Mouse (Mus musculus): ENCODE measurements around the gene Plekhg4. TPM values are rescaled to one million over a fixed set of nuclear protein-coding genes. Genes with fewer than 3 reads are reported as not detected.

Plekhg4 gene
- total RNA-seq, 2 experiments from 2014 or later, result 1.2 to 2.1 TPM

- no peak for DNase-seq
These were observed 31.4 kb downstream of the Plekhg4 start for GRCm38 (mm10) chr8:105404496-105404895.

DNA sequence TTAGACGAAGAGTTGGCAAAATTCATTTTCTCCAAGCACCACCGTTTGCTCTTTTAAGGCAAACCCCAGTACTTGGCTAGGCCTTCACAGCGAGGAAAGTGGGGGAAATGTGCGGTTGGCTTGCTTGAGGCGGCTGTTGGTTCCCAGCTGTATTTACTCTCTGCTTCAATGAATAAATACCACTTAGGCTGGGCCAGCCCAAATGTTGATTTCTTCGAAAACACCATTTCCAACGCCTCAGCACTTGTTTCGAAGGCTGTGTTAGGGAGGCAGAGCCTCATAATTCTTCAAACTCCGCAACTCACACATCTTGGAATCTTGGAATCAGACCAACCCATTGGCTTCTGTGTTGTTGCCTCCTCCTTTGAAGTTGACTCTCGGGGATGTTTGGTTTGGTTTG lies 33.3 kb downstream of the Plekhg4 start:
- peak in 1 of 2 experiments; percentile 15 for DNase-seq

DNA sequence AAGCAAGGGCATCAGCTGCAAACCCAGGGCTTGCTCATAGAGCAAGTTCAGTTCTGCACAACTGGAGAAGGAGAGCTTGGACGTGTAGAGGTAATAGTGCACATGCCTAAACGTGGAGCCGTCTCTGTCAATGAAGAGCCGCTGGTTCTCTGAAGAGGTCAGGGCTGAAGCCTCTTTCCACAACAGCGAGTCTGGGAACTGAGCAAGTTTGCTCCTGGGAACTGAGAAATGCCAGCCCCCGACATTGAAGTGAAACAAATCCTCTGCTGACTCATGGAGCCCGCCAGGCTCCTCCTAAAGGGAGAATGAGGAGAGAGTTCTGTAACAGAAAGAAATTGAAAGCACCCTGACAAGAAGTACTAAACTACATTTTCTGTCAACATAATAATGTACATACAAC lies 35.3 kb downstream of the Plekhg4 start:
- DNase-seq, result no peak

DNA sequence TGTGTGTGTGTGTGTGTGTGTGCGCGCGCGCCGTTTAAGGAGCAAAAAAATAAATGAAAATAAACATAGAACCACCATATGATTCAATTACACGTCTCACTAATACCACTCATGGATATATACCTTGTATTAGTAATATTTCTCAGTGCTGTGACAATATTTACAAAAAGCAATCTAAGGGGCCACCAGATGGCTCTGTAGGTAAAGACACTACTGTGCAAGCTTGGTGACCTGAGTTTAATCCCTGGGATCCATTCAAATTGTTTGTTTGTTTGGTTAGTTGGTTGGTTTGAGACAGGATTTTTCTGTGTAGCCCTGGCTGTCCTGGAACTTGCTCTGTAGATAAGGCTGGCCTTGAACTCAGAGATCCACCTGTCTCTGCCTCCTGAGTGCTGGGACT lies 36.9 kb downstream of the Plekhg4 start:
- DNase-seq, result no peak

- no peak for DNase-seq
These were observed 40.3 kb downstream of the Plekhg4 start, which contains the start of the genes Kctd19 and Lrrc36 for GRCm38 (mm10) chr8:105413391-105413790. Gene Kctd19, minus strand, starts transcription at chr8:105413502. Gene Lrrc36, plus strand, starts transcription at chr8:105413571.

DNA sequence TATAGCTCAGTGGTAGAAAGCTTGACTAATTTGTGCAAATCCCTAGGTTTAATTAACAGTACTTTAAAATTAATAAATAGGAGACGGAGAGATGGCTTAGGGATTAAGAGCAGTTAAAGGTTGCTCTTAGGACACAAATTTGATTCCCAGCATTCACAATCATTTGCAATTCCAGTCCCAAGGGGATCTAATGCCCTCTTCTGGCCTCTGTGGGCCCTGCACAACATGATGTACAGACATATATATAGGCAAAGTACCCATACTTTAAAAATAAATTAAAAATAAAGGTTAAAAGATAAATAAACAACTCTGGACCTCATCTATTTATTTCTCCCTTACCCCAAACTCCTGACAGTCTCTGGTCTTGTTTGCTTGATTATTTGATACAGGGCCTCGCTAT lies 45.9 kb downstream of the Plekhg4 start:
- no peak for DNase-seq

- DNase-seq, result no peak
These were observed 46.7 kb downstream of the Plekhg4 start for GRCm38 (mm10) chr8:105419800-105420199.

DNA sequence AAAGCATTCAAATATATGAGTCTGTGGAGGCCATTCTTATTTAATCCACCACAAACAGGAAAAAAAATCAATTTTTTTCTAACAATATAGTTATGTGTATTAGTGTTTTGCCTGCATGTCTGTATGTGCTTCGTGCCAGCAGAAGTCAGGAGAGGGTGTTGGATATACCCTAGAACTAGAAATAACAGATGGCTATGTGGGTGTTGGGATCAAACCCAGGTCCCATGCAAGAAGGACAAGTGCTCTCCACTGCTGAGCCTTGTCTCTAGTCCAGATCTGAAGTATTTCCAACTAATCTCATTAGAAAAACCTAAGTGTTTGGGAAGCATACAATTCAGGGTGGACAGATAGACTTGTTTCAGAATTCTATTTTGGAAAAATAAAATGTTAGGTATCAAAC lies 48.9 kb downstream of the Plekhg4 start:
- no peak for DNase-seq

GRCm38 (mm10) chr8:105426878-105427277 lies 53.8 kb downstream of the Plekhg4 start:
- no peak for DNase-seq

DNA sequence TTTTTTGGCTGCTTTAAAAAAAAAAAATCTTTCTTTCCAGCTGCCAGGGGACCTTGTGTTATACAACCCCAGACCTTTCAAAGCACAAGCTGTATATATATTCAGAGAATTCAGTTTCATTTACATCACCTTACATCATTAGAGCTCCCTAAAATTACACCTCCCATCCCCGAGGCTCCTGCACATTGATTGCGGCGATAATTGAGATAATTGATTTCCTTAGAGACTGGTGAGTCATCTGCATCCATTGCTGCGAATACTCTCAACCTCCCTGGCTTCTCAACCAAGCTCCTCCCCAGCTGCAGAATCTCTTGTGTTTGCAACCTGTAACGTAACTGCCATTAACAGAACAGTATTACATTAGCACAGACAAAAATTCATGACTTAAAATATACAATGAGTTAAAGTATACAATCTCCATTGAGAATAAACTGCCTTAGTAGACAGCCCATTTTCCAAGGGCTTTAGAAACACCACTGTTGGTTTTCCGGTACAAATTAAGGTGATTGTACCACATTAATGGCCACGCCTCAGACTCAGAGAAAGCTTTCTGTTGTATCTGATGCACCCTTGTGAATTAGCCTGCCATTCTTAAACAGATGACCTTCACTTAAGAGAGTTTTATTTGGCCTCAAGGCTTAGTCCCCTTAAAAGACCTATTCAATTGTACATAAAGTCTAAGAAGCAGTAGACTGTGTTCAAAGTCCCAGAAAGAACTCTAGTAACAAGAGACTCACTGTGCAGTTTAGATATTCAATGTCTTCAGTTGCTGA lies 58.9 kb downstream of the Plekhg4 start:
- DNase-seq, result no peak

Other genes starting within 250 kb of the Plekhg4 start
- not detected for gene Ces4a, start 241.5 kb upstream of the Plekhg4 start, total RNA-seq (2021)
- 10 to 100 TPM; 20.1 to 24.7 TPM for gene Cbfb, start 202.6 kb upstream of the Plekhg4 start, total RNA-seq (2021)
- 10 to 100 TPM; 36.5 to 39.2 TPM for gene D230025D16Rik, start 148.1 kb upstream of the Plekhg4 start, total RNA-seq (2021)
- gene B3gnt9, start 118.1 kb upstream of the Plekhg4 start, total RNA-seq (2021), result 1 to 10 TPM; 2.2 to 2.6 TPM
- 1 to 10 TPM; 8.2 to 9.0 TPM for gene Tradd, start 108.7 kb upstream of the Plekhg4 start, total RNA-seq (2021)
- gene Fbxl8, start 108.6 kb upstream of the Plekhg4 start, total RNA-seq (2021), result 1 to 10 TPM; 1.0 TPM
- gene Hsf4, start 103.5 kb upstream of the Plekhg4 start, total RNA-seq (2021), result 1 to 10 TPM; 4.9 to 7.0 TPM
- gene Nol3, start 97.1 kb upstream of the Plekhg4 start, total RNA-seq (2021), result 1 to 10 TPM; 6.9 to 9.1 TPM
- gene 4931428F04Rik, start 83.4 kb upstream of the Plekhg4 start, total RNA-seq (2021), result 10 to 100 TPM; 20.5 to 23.4 TPM
- 1 to 10 TPM; 1.3 to 1.7 TPM for gene Exoc3l, start 77.2 kb upstream of the Plekhg4 start, total RNA-seq (2021)
- 10 to 100 TPM; 35.3 to 36.7 TPM for gene E2f4, start 75.6 kb upstream of the Plekhg4 start, total RNA-seq (2021)
- under 1 TPM; 0.77 to 0.81 TPM for gene Elmo3, start 67.7 kb upstream of the Plekhg4 start, total RNA-seq (2021)
- 1 to 10 TPM; 5.9 to 7.8 TPM for gene Lrrc29, start 47.0 kb upstream of the Plekhg4 start, total RNA-seq (2021)
- 10 to 100 TPM; 44.1 to 47.9 TPM for gene Tmem208, start 46.9 kb upstream of the Plekhg4 start, total RNA-seq (2021)
- gene Fhod1, start 25.3 kb upstream of the Plekhg4 start, total RNA-seq (2021), result 1 to 10 TPM; 1.8 to 1.9 TPM
- gene Slc9a5, start 24.4 kb upstream of the Plekhg4 start, total RNA-seq (2021), result 10 to 100 TPM; 12.2 to 13.7 TPM
- gene Kctd19, start 40.2 kb downstream of the Plekhg4 start, total RNA-seq (2021), result not detected
- under 1 TPM; 0.27 to 0.81 TPM for gene Lrrc36, start 40.3 kb downstream of the Plekhg4 start, total RNA-seq (2021)
- 10 to 100 TPM; 31.9 TPM for gene Tppp3, start 98.3 kb downstream of the Plekhg4 start, total RNA-seq (2021)
- 10 to 100 TPM; 32.8 to 37.6 TPM for gene Zdhhc1, start 123.6 kb downstream of the Plekhg4 start, total RNA-seq (2021)
- not detected for gene Hsd11b2, start 145.5 kb downstream of the Plekhg4 start, total RNA-seq (2021)
- 100 to 1,000 TPM; 288 to 305 TPM for gene Atp6v0d1, start 192.8 kb downstream of the Plekhg4 start, total RNA-seq (2021)
- gene Ripor1, start 232.0 kb downstream of the Plekhg4 start, total RNA-seq (2021), result 10 to 100 TPM; 82.8 to 92.6 TPM